Mouse (Mus musculus) liver, embryonic 11.5 days (tissue): ENCODE measurements around the gene Vps13d. TPM values are rescaled to one million over a fixed set of nuclear protein-coding genes. Genes with fewer than 3 reads are reported as not detected.
A peak's percentile ranks its signal among the peaks of the same experiment; 100 is the strongest.

Source experiments
- ATAC-seq: fragments of 200-750 bp; cut with Nextera tagmentation; replicated peaks from 2 replicates; pipeline ENCODE4 v1.8.0; 2017; ENCODE audit warnings: moderate number of reproducible peaks, mild to moderate bottlenecking, moderate TSS enrichment, moderate library complexity; ENCODE audit not compliant: low FRiP score
- DNase-seq: peaks from one replicate; pipeline ENCODE4 v3.0.0-alpha.2; 2017; ENCODE audit warnings: low spot score
- H3K27ac ChIP-seq: fragments of 300-500 bp; sonication (generic); 2 replicates; pipeline ENCODE4 v1.5.1; 2014; ENCODE audit warnings: mild to moderate bottlenecking, low read depth, low read length, control low read depth
- H3K27me3 ChIP-seq: fragments of 300-500 bp; sonication (generic); replicated peaks from 2 replicates; pipeline ENCODE4 v1.6.1; 2014; ENCODE audit warnings: low read length, mixed read lengths; ENCODE audit not compliant: control insufficient read depth, insufficient read depth
- H3K36me3 ChIP-seq: fragments of 300-500 bp; sonication (generic); 2 replicates; pipeline ENCODE4 v1.6.1; 2014; ENCODE audit warnings: mild to moderate bottlenecking, low read length, moderate library complexity, mixed read lengths; ENCODE audit not compliant: control insufficient read depth, insufficient read depth
- H3K4me1 ChIP-seq: fragments of 300-500 bp; sonication (generic); replicated peaks from 2 replicates; pipeline ENCODE4 v1.6.1; 2014; ENCODE audit warnings: low read length, mixed read lengths; ENCODE audit not compliant: control insufficient read depth, insufficient read depth
- H3K4me2 ChIP-seq: fragments of 300-500 bp; sonication (generic); 2 replicates; pipeline ENCODE4 v1.6.1; 2014; ENCODE audit warnings: mild to moderate bottlenecking, control low read depth, moderate library complexity
- H3K4me3 ChIP-seq: fragments of 300-500 bp; sonication (generic); 2 replicates; pipeline ENCODE4 v1.5.1; 2014; ENCODE audit warnings: low read depth, low read length, control low read depth
- H3K9ac ChIP-seq: fragments of 300-500 bp; sonication (generic); 2 replicates; pipeline ENCODE4 v1.6.1; 2014; ENCODE audit warnings: low read depth, low read length, control low read depth
- H3K9me3 ChIP-seq: fragments of 300-500 bp; sonication (generic); 2 replicates; pipeline ENCODE4 v1.6.1; 2016; ENCODE audit warnings: low read length, inconsistent platforms, mixed read lengths; ENCODE audit not compliant: control insufficient read depth
- WGBS: fragments of 180-500 bp; shearing (Covaris S2); extraction: QIAGEN DNeasy Blood & Tissue Kit; methylation state at CpG from one replicate; pipeline ENCODE4 v1.1.7; 2014; 5-methylcytosine and 5-hydroxymethylcytosine counted together
- polyA plus RNA-seq: library from polyadenylated mRNA; unstranded; fragments of >200 nt; fragmentation: Nextera tagmentation; extraction: Ambion mirVana; gene quantifications from 2 replicates; pipeline ENCODE4 v1.2.1, GENCODE M21; 2014

Vps13d gene
- polyA plus RNA-seq, 1 experiment from 2014 or later: 11.7 TPM

- no peaks in the 10 kb centered on the region for H3K9me3 ChIP-seq
- no peak overlapping the region for H3K4me2 ChIP-seq
- no peak overlapping the region for H3K4me3 ChIP-seq
- no peak overlapping the region for H3K9ac ChIP-seq
- no peaks in the 10 kb centered on the region for H3K36me3 ChIP-seq
- DNase-seq (no peak), ATAC-seq (no peak)
- no peak overlapping the region for H3K27ac ChIP-seq
- WGBS: 72% methylated on average over 2 of the region's 2 CpGs
- H3K27me3 ChIP-seq: no peaks in the 10 kb centered on the region
- H3K4me1 ChIP-seq: no peaks in the 10 kb centered on the region
These were observed 20.6 kb upstream of the Vps13d start for GRCm38 (mm10) chr4:145215396-145215795.

- Histone ChIP-seq H3K9ac (no peak overlapping the region), H3K4me3 (no peak overlapping the region), H3K4me1 (no peaks in the 10 kb centered on the region), H3K36me3 (no peaks in the 10 kb centered on the region), H3K27me3 (no peaks in the 10 kb centered on the region), H3K4me2 (no peak overlapping the region), H3K27ac (no peak overlapping the region), H3K9me3 (no peaks in the 10 kb centered on the region)
- 0 out of 2 replicates have a peak, but pooled peaks have one; percentile 3 for ATAC-seq
- no peak for DNase-seq
- 55% methylated on average over 6 of the region's 6 CpGs for WGBS
These were observed 20.0 kb upstream of the Vps13d start for GRCm38 (mm10) chr4:145214786-145215174.

GRCm38 (mm10) chr4:145213999-145214785, 19.4 kb upstream of the Vps13d start:
- H3K27ac ChIP-seq: no peak overlapping the region
- H3K9me3 ChIP-seq: no peaks in the 10 kb centered on the region
- H3K4me2 ChIP-seq: no peak overlapping the region
- peak; percentile 87 for DNase-seq
- no peaks in the 10 kb centered on the region for H3K27me3 ChIP-seq
- ATAC-seq: peak; percentile 81
- WGBS: 35% methylated on average over 8 of the region's 8 CpGs
- H3K36me3 ChIP-seq: no peaks in the 10 kb centered on the region
- no peak overlapping the region for H3K9ac ChIP-seq
- no peaks in the 10 kb centered on the region for H3K4me1 ChIP-seq
- no peak overlapping the region for H3K4me3 ChIP-seq

GRCm38 (mm10) chr4:145211076-145211475, 16.3 kb upstream of the Vps13d start:
- Histone ChIP-seq H3K4me3 (no peak overlapping the region), H3K4me1 (no peaks in the 10 kb centered on the region), H3K36me3 (no peaks in the 10 kb centered on the region), H3K27ac (no peak overlapping the region), H3K9me3 (no peaks in the 10 kb centered on the region), H3K27me3 (no peaks in the 10 kb centered on the region), H3K4me2 (no peak overlapping the region), H3K9ac (no peak overlapping the region)
- ATAC-seq (no peak), DNase-seq (no peak)
- WGBS: 43% methylated on average over 2 of the region's 2 CpGs

GRCm38 (mm10) chr4:145210564-145210963, 15.8 kb upstream of the Vps13d start:
- Histone ChIP-seq H3K4me3 (no peak overlapping the region), H3K9ac (no peak overlapping the region), H3K27ac (no peak overlapping the region), H3K4me2 (no peak overlapping the region), H3K9me3 (no peaks in the 10 kb centered on the region), H3K27me3 (no peaks in the 10 kb centered on the region), H3K36me3 (no peaks in the 10 kb centered on the region), H3K4me1 (no peaks in the 10 kb centered on the region)
- WGBS: 86% methylated on average over 5 of the region's 5 CpGs
- no peak for ATAC-seq
- DNase-seq: no peak

GRCm38 (mm10) chr4:145209690-145210088, 14.9 kb upstream of the Vps13d start:
- H3K4me2 ChIP-seq: no peak overlapping the region
- ATAC-seq (no peak), DNase-seq (no peak)
- H3K27ac ChIP-seq: no peak overlapping the region
- no peaks in the 10 kb centered on the region for H3K36me3 ChIP-seq
- H3K9ac ChIP-seq: no peak overlapping the region
- H3K4me3 ChIP-seq: no peak overlapping the region
- H3K9me3 ChIP-seq: no peaks in the 10 kb centered on the region
- H3K27me3 ChIP-seq: no peaks in the 10 kb centered on the region
- H3K4me1 ChIP-seq: no peaks in the 10 kb centered on the region
- WGBS: 61% methylated on average over 5 of the region's 5 CpGs

GRCm38 (mm10) chr4:145209076-145209689, 14.4 kb upstream of the Vps13d start:
- DNase-seq (no peak), ATAC-seq (no peak)
- Histone ChIP-seq H3K9me3 (no peaks in the 10 kb centered on the region), H3K4me3 (no peak overlapping the region), H3K36me3 (no peaks in the 10 kb centered on the region), H3K9ac (no peak overlapping the region), H3K4me2 (no peak overlapping the region), H3K4me1 (no peaks in the 10 kb centered on the region), H3K27ac (no peak overlapping the region), H3K27me3 (no peaks in the 10 kb centered on the region)
- WGBS: 73% methylated on average over 6 of the region's 6 CpGs

- Histone ChIP-seq H3K4me3 (no peak overlapping the region), H3K9ac (no peak overlapping the region), H3K36me3 (no peaks in the 10 kb centered on the region), H3K27me3 (no peaks in the 10 kb centered on the region), H3K9me3 (no peaks in the 10 kb centered on the region), H3K4me1 (no peaks in the 10 kb centered on the region), H3K4me2 (no peak overlapping the region), H3K27ac (no peak overlapping the region)
- 95% methylated on average over 3 of the region's 3 CpGs for WGBS
- ATAC-seq (no peak), DNase-seq (no peak)
These were observed 13.0 kb upstream of the Vps13d start for GRCm38 (mm10) chr4:145207718-145208371.
